Mouse (Mus musculus): Measurements from ENCODE around the gene Efcab9. TPM values are rescaled to one million over a fixed set of nuclear protein-coding genes. Genes with fewer than 3 reads are reported as not detected.
A peak's percentile ranks its signal among the peaks of the same experiment; 100 is the strongest.

Gene Efcab9
- polyA plus RNA-seq, 1 experiment = not detected

GRCm38 (mm10) chr11:32547391-32547947 is 15.6 kb upstream of the Efcab9 start:
- no peak overlapping the region for H3K4me3 ChIP-seq (replicated peaks; ENCODE audit: control insufficient read depth, low read depth, low read length)
- 76% methylated on average over 10 of the region's 10 CpGs for WGBS
- TF ChIP-seq POLR2A (IDR thresholded peaks at IDR 0.05; ENCODE audit: borderline replicate concordance, control insufficient read depth, low read depth, low read length) (no peak), CTCF (IDR thresholded peaks at IDR 0.05; ENCODE audit: control insufficient read depth, insufficient read depth, low read length) (no peak)
- no peak overlapping the region for H3K27ac ChIP-seq (ENCODE audit: control insufficient read depth, insufficient read depth, low read depth, low read length, poor library complexity)
- H3K4me1 ChIP-seq (ENCODE audit: control insufficient read depth, insufficient read depth, low read length) = peaks cover 20% of the 10 kb centered on the region

DNA sequence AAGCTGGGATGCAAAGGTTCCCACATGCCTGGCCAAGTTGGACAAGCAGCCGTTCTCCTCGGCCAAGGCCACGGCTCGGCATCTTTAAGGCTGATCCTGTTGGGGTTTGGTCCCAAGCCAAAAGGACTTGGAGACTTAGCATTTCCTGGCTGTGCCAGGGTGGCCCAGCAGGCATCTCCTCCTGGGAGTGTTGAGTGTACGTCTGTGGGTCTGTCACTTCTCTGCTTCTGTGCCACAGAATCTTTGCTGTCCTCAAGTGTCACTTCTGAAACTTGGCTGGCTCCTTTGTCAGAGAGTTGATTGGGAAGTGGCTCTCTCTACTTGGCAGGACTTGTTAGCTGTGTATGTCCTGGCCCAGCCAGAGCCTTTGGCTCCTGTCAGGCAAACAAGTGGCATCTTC is 14.6 kb upstream of the Efcab9 start:
- Histone ChIP-seq H3K4me1 (ENCODE audit: control insufficient read depth, insufficient read depth, low read length) (peaks cover 19% of the 10 kb centered on the region), H3K4me3 (replicated peaks; ENCODE audit: control insufficient read depth, low read depth, low read length) (no peak overlapping the region), H3K27ac (ENCODE audit: control insufficient read depth, insufficient read depth, low read depth, low read length, poor library complexity) (no peak overlapping the region)
- 66% methylated on average over 5 of the region's 5 CpGs for WGBS
- TF ChIP-seq CTCF (IDR thresholded peaks at IDR 0.05; ENCODE audit: control insufficient read depth, insufficient read depth, low read length) (no peak), POLR2A (IDR thresholded peaks at IDR 0.05; ENCODE audit: borderline replicate concordance, control insufficient read depth, low read depth, low read length) (no peak)

DNA sequence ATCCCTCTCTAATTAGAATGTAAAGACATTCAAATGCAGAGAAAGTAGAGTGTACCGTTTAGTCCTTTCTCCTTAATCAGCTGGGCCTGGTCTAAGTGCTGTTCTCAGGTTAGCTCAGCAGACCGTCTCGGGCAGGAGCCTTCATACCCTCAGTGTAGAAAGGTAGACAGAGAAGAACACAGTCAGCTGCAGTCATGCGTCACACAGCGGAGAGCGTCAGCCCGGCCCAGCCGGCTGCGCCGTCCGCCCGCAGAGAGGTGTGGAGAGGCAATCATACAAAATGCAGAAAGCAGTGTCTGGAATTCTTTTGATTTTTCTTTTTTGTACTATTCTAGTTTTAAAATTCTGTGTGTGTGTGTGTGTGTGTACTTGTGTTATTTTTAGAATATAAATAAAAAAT is 13.7 kb upstream of the Efcab9 start:
- WGBS = 87% methylated on average over 12 of the region's 12 CpGs

GRCm38 (mm10) chr11:32544497-32544896 is 12.6 kb upstream of the Efcab9 start:
- WGBS = 83% methylated on average over 5 of the region's 5 CpGs
- Histone ChIP-seq H3K4me1 (ENCODE audit: control insufficient read depth, insufficient read depth, low read length) (peaks cover 21% of the 10 kb centered on the region), H3K4me3 (replicated peaks; ENCODE audit: control insufficient read depth, low read depth, low read length) (no peak overlapping the region), H3K27ac (ENCODE audit: control insufficient read depth, insufficient read depth, low read depth, low read length, poor library complexity) (0 out of 2 replicates have a peak overlapping the region, but pooled peaks have one; percentile 10)
- TF ChIP-seq CTCF (IDR thresholded peaks at IDR 0.05; ENCODE audit: control insufficient read depth, insufficient read depth, low read length) (no peak), POLR2A (IDR thresholded peaks at IDR 0.05; ENCODE audit: borderline replicate concordance, control insufficient read depth, low read depth, low read length) (no peak)

More for the DNA sequence above, 13.7 kb upstream of the Efcab9 start:
- Histone ChIP-seq H3K4me1 (ENCODE audit: control insufficient read depth, insufficient read depth, low read length) (peaks cover 21% of the 10 kb centered on the region), H3K27ac (ENCODE audit: control insufficient read depth, insufficient read depth, low read depth, low read length, poor library complexity) (no peak overlapping the region), H3K4me3 (replicated peaks; ENCODE audit: control insufficient read depth, low read depth, low read length) (no peak overlapping the region)
- no peak for TF ChIP-seq POLR2A (IDR thresholded peaks at IDR 0.05; ENCODE audit: borderline replicate concordance, control insufficient read depth, low read depth, low read length)
- no peak for TF ChIP-seq CTCF (IDR thresholded peaks at IDR 0.05; ENCODE audit: control insufficient read depth, insufficient read depth, low read length)

DNA sequence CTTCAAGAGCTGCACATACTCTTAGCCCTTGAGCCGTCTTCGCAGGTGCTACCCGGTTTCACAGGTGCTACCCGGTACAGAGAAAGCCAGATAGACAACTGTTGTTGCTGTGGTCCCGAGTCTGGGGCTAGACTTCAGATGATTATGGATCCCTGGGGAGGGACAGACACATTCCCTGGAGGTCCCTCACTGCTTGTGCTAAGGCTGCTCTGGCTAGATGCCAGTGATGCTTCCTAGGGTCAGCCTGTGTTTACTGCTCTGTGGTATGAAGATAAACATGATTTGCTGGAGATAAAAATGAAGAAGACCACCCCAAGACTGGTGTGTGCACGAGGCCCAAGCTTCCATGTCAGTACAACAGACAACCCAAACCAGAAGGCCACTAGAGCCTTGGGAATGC is 12.2 kb upstream of the Efcab9 start:
- no peak overlapping the region for H3K4me3 ChIP-seq (replicated peaks; ENCODE audit: control insufficient read depth, low read depth, low read length)
- H3K4me1 ChIP-seq (ENCODE audit: control insufficient read depth, insufficient read depth, low read length) = peaks cover 22% of the 10 kb centered on the region
- TF ChIP-seq POLR2A (IDR thresholded peaks at IDR 0.05; ENCODE audit: borderline replicate concordance, control insufficient read depth, low read depth, low read length) = no peak
- TF ChIP-seq CTCF (IDR thresholded peaks at IDR 0.05; ENCODE audit: control insufficient read depth, insufficient read depth, low read length) = no peak
- H3K27ac ChIP-seq (ENCODE audit: control insufficient read depth, insufficient read depth, low read depth, low read length, poor library complexity) = peak overlapping the region; percentile 43
- 72% methylated on average over 6 of the region's 6 CpGs for WGBS

DNA sequence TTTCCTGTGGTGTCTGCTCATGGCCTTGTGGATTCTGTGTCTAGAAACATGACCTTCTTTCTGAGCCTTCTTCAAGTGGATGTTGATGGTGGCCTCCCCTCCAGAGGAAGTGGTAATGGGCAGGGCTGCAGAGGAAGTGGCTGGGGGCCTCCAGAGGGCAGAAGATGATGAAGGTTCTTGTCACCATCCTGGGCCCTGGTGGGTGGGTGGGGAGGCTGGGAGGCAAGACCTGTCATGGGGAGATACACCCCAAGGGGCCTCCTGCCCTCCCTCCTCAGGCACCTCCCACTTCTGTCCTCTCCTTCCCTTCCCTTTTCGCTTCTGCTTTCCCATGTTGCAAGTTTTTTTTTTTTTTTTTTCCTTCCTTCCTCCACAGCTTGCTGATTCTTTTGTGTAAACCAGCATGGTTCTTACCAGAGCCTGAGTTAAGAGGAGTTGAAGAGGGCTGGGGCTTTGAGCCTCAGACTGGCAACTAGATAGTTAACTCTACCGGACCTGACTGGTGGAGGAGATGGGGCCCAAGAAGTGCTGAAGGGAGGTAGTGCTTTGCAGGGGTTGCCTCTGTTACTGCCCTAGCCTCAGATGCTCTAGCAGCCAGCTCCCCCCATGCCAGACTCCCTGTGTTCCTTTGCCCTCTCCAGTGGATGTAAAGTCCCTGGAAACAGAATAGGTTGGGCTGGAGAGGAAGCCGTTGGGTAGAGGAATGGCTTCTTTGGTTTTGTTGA is 11.0 kb upstream of the Efcab9 start:
- Histone ChIP-seq H3K27ac (ENCODE audit: control insufficient read depth, insufficient read depth, low read depth, low read length, poor library complexity) (peak overlapping the region; percentile 92), H3K4me1 (ENCODE audit: control insufficient read depth, insufficient read depth, low read length) (peaks cover 31% of the 10 kb centered on the region), H3K4me3 (replicated peaks; ENCODE audit: control insufficient read depth, low read depth, low read length) (peak overlapping the region; percentile 29)
- TF ChIP-seq CTCF (IDR thresholded peaks at IDR 0.05; ENCODE audit: control insufficient read depth, insufficient read depth, low read length) (peak; percentile 18; the same call in 1 of the 2 replicates), POLR2A (IDR thresholded peaks at IDR 0.05; ENCODE audit: borderline replicate concordance, control insufficient read depth, low read depth, low read length) (no peak)
- 5% methylated on average over 3 of the region's 3 CpGs for WGBS

GRCm38 (mm10) chr11:32542181-32542580 is 10.3 kb upstream of the Efcab9 start:
- TF ChIP-seq POLR2A (IDR thresholded peaks at IDR 0.05; ENCODE audit: borderline replicate concordance, control insufficient read depth, low read depth, low read length) (no peak), CTCF (IDR thresholded peaks at IDR 0.05; ENCODE audit: control insufficient read depth, insufficient read depth, low read length) (no peak)
- 24% methylated on average over 4 of the region's 4 CpGs for WGBS
- H3K4me3 ChIP-seq (replicated peaks; ENCODE audit: control insufficient read depth, low read depth, low read length) = no peak overlapping the region

GRCm38 (mm10) chr11:32540463-32540862 is 8.6 kb upstream of the Efcab9 start:
- Histone ChIP-seq H3K27ac (ENCODE audit: control insufficient read depth, insufficient read depth, low read depth, low read length, poor library complexity) (peak overlapping the region; percentile 35; the same call in 1 of the 2 replicates), H3K4me3 (replicated peaks; ENCODE audit: control insufficient read depth, low read depth, low read length) (no peak overlapping the region), H3K4me1 (ENCODE audit: control insufficient read depth, insufficient read depth, low read length) (peaks cover 36% of the 10 kb centered on the region)
- WGBS = 69% methylated on average over 6 of the region's 6 CpGs
- TF ChIP-seq CTCF (IDR thresholded peaks at IDR 0.05; ENCODE audit: control insufficient read depth, insufficient read depth, low read length) (no peak), POLR2A (IDR thresholded peaks at IDR 0.05; ENCODE audit: borderline replicate concordance, control insufficient read depth, low read depth, low read length) (0 out of 2 replicates have a peak, but pooled peaks have one; percentile 5)

More at GRCm38 (mm10) chr11:32542181-32542580, 10.3 kb upstream of the Efcab9 start:
- H3K27ac ChIP-seq (ENCODE audit: control insufficient read depth, insufficient read depth, low read depth, low read length, poor library complexity) = peak overlapping the region; percentile 87
- H3K4me1 ChIP-seq (ENCODE audit: control insufficient read depth, insufficient read depth, low read length) = peaks cover 31% of the 10 kb centered on the region
